Mouse (Mus musculus): ENCODE measurements around the gene Dctd. TPM values are rescaled to one million over a fixed set of nuclear protein-coding genes. Genes with fewer than 3 reads are reported as not detected.

The Dctd gene
- polyA plus RNA-seq, 1 experiment from 2014 or later: 4.1 TPM

GRCm38 (mm10) chr8:48181000-48181399, 82.1 kb downstream of the Dctd start:
- Histone ChIP-seq H3K9ac (ENCODE audit: low read depth, low read length) (no peak overlapping the region), H3K4me3 (ENCODE audit: low read depth, low read length) (no peak overlapping the region), H3K4me2 (replicated peaks; ENCODE audit: low read depth) (no peak overlapping the region), H3K9me3 (ENCODE audit: control insufficient read depth) (0 out of 2 replicates have a peak, but pooled peaks cover 9% of the 10 kb centered on the region), H3K4me1 (replicated peaks; ENCODE audit: control insufficient read depth, insufficient read depth, low read length) (no peaks in the 10 kb centered on the region), H3K27me3 (replicated peaks; ENCODE audit: control insufficient read depth, insufficient read depth, low read length) (no peaks in the 10 kb centered on the region), H3K36me3 (ENCODE audit: control insufficient read depth, insufficient read depth) (no peaks in the 10 kb centered on the region), H3K27ac (ENCODE audit: low read depth, low read length) (no peak overlapping the region)
- no peak for ATAC-seq
- no peak for TF ChIP-seq CTCF (IDR thresholded peaks at IDR 0.05; ENCODE audit: low read depth)
- WGBS: 97% methylated on average over 3 of the region's 3 CpGs

- H3K4me3 ChIP-seq (ENCODE audit: low read depth, low read length): no peak overlapping the region
- 90% methylated on average over 7 of the region's 7 CpGs for WGBS
- no peaks in the 10 kb centered on the region for H3K36me3 ChIP-seq (ENCODE audit: control insufficient read depth, insufficient read depth)
- no peak overlapping the region for H3K4me2 ChIP-seq (replicated peaks; ENCODE audit: low read depth)
- TF ChIP-seq CTCF (IDR thresholded peaks at IDR 0.05; ENCODE audit: low read depth): no peak
- no peaks in the 10 kb centered on the region for H3K27me3 ChIP-seq (replicated peaks; ENCODE audit: control insufficient read depth, insufficient read depth, low read length)
- ATAC-seq: no peak
- no peaks in the 10 kb centered on the region for H3K4me1 ChIP-seq (replicated peaks; ENCODE audit: control insufficient read depth, insufficient read depth, low read length)
- no peak overlapping the region for H3K27ac ChIP-seq (ENCODE audit: low read depth, low read length)
- H3K9me3 ChIP-seq (ENCODE audit: control insufficient read depth): 0 out of 2 replicates have a peak, but pooled peaks cover 9% of the 10 kb centered on the region
- no peak overlapping the region for H3K9ac ChIP-seq (ENCODE audit: low read depth, low read length)
Observed at GRCm38 (mm10) chr8:48183758-48184157, 84.9 kb downstream of the Dctd start.

- Histone ChIP-seq H3K9me3 (ENCODE audit: control insufficient read depth) (no peaks in the 10 kb centered on the region), H3K4me3 (ENCODE audit: low read depth, low read length) (no peak overlapping the region), H3K4me1 (replicated peaks; ENCODE audit: control insufficient read depth, insufficient read depth, low read length) (no peaks in the 10 kb centered on the region), H3K36me3 (ENCODE audit: control insufficient read depth, insufficient read depth) (no peaks in the 10 kb centered on the region), H3K27me3 (replicated peaks; ENCODE audit: control insufficient read depth, insufficient read depth, low read length) (no peaks in the 10 kb centered on the region), H3K9ac (ENCODE audit: low read depth, low read length) (no peak overlapping the region), H3K4me2 (replicated peaks; ENCODE audit: low read depth) (no peak overlapping the region), H3K27ac (ENCODE audit: low read depth, low read length) (no peak overlapping the region)
- 95% methylated on average over 12 of the region's 12 CpGs for WGBS
- ATAC-seq: no peak
- no peak for TF ChIP-seq CTCF (IDR thresholded peaks at IDR 0.05; ENCODE audit: low read depth)
Observed at GRCm38 (mm10) chr8:48188586-48188985, 89.7 kb downstream of the Dctd start.

DNA sequence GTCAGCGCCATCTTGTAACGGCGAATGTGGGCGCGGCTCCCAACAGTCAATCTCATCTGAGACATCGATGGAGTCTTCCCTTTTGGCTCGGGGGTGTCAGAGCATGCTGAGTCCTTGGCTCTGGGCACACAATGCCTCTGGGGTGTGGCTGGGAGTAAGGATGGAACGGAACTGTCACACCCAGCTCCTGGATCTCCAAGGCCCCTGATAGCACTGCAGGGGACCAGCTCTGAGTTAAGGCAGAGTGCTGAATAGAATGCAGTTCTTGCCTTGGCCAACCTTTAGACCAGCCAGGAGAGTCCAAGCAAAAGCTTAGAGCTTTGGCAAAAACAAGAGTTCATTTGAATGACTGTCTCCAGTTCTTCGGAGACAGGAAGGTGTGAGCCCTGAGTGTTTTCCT, 97.1 kb downstream of the Dctd start:
- no peak overlapping the region for H3K9ac ChIP-seq (ENCODE audit: low read depth, low read length)
- no peak overlapping the region for H3K27ac ChIP-seq (ENCODE audit: low read depth, low read length)
- H3K4me3 ChIP-seq (ENCODE audit: low read depth, low read length): no peak overlapping the region
- H3K4me1 ChIP-seq (replicated peaks; ENCODE audit: control insufficient read depth, insufficient read depth, low read length): no peaks in the 10 kb centered on the region
- H3K9me3 ChIP-seq (ENCODE audit: control insufficient read depth): no peaks in the 10 kb centered on the region
- ATAC-seq: no peak
- H3K36me3 ChIP-seq (ENCODE audit: control insufficient read depth, insufficient read depth): no peaks in the 10 kb centered on the region
- H3K4me2 ChIP-seq (replicated peaks; ENCODE audit: low read depth): no peak overlapping the region
- no peak for TF ChIP-seq CTCF (IDR thresholded peaks at IDR 0.05; ENCODE audit: low read depth)
- 96% methylated on average over 9 of the region's 9 CpGs for WGBS
- no peaks in the 10 kb centered on the region for H3K27me3 ChIP-seq (replicated peaks; ENCODE audit: control insufficient read depth, insufficient read depth, low read length)

- Histone ChIP-seq H3K27ac (ENCODE audit: low read depth, low read length) (no peak overlapping the region), H3K4me3 (ENCODE audit: low read depth, low read length) (no peak overlapping the region)
- no peak for TF ChIP-seq CTCF (IDR thresholded peaks at IDR 0.05; ENCODE audit: low read depth)
Observed at GRCm38 (mm10) chr8:48199171-48199570, 100.3 kb downstream of the Dctd start.

DNA sequence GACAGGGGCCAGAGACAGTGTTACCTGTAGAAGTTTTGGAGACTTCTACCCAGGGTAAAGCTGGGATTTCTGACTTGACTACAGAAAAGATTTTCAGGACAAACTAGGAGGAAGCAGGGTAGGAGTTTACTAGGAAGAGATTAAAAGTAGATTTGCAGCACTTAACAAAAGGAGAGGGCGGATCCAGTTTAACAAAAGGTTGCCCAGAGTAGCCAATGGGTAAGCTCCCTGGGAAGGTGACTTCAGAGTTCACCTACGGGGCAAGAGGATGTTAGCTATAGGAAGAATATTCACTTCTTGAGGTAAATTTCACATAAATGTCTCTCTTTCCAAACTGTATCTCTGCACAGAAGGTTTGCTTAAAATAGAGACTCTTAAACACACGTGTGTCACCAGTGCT, 103.7 kb downstream of the Dctd start:
- no peak for TF ChIP-seq CTCF (IDR thresholded peaks at IDR 0.05; ENCODE audit: low read depth)
- Histone ChIP-seq H3K9me3 (ENCODE audit: control insufficient read depth) (no peaks in the 10 kb centered on the region), H3K4me2 (replicated peaks; ENCODE audit: low read depth) (no peak overlapping the region), H3K9ac (ENCODE audit: low read depth, low read length) (no peak overlapping the region), H3K4me1 (replicated peaks; ENCODE audit: control insufficient read depth, insufficient read depth, low read length) (no peaks in the 10 kb centered on the region), H3K36me3 (ENCODE audit: control insufficient read depth, insufficient read depth) (no peaks in the 10 kb centered on the region), H3K27me3 (replicated peaks; ENCODE audit: control insufficient read depth, insufficient read depth, low read length) (no peaks in the 10 kb centered on the region), H3K4me3 (ENCODE audit: low read depth, low read length) (no peak overlapping the region), H3K27ac (ENCODE audit: low read depth, low read length) (no peak overlapping the region)
- WGBS: 68% methylated on average over 3 of the region's 3 CpGs
- no peak for ATAC-seq

More at GRCm38 (mm10) chr8:48199171-48199570, 100.3 kb downstream of the Dctd start:
- H3K4me1 ChIP-seq (replicated peaks; ENCODE audit: control insufficient read depth, insufficient read depth, low read length): no peaks in the 10 kb centered on the region
- H3K9me3 ChIP-seq (ENCODE audit: control insufficient read depth): no peaks in the 10 kb centered on the region
- no peak overlapping the region for H3K9ac ChIP-seq (ENCODE audit: low read depth, low read length)
- no peak overlapping the region for H3K4me2 ChIP-seq (replicated peaks; ENCODE audit: low read depth)
- WGBS: 92% methylated on average over 9 of the region's 9 CpGs
- H3K27me3 ChIP-seq (replicated peaks; ENCODE audit: control insufficient read depth, insufficient read depth, low read length): no peaks in the 10 kb centered on the region
- H3K36me3 ChIP-seq (ENCODE audit: control insufficient read depth, insufficient read depth): no peaks in the 10 kb centered on the region
- ATAC-seq: no peak

Other genes with a start within 250 kb of the Dctd start
- 6.7 and 7.4 TPM in 2 replicates for gene Wwc2, start 108.2 kb upstream of the Dctd start, polyA plus RNA-seq (2015; fragmentation: Nextera tagmentation; extraction: Ambion mirVana)